Mouse (Mus musculus): ENCODE data around the gene Il16.

DNA sequence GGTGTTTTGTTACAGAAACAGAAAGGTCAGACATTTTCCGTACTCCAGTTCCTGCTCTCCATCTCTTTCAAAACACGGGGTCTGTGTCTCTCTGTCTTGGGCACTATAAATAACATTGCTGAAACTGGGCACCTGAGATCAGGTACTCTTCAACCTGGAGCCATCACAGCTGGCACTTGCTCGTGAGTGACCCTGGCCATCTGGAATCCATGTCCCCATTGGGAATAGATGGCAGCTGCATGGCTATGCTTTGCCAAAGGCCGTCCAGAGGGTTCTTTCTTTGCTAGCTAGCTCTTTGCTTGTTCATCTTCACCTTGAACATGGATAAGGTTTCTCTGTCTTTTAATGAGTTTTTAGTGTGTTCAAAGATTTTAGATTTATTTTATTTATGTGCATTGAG lies 35.4 kb upstream of the Il16 start:
- TF ChIP-seq CTCF (IDR thresholded peaks at IDR 0.05; ENCODE audit: insufficient read depth, low read length) (no peak), POLR2A (IDR thresholded peaks at IDR 0.05; ENCODE audit: borderline replicate concordance, extremely low read depth, low read depth, low read length) (no peak)

Measured in lung, adult 2 months (tissue).